Mouse (Mus musculus) midbrain, embryonic 16.5 days (tissue): ENCODE results near the gene Ugt1a6b. TPM values are rescaled to one million over a fixed set of nuclear protein-coding genes. Genes with fewer than 3 reads are reported as not detected.
"Not testable (repeated sequence)": the region's sequence is repeated elsewhere in the genome, so short reads cannot be mapped to it uniquely, and the experiment has no call there.

Source experiments
- ATAC-seq: fragments of 200-750 bp; cut with Nextera tagmentation; 2 replicates; pipeline ENCODE4 v1.8.0; 2017; ENCODE audit warnings: moderate TSS enrichment
- H3K27ac ChIP-seq: fragments of 300-500 bp; sonication (generic); 2 replicates; pipeline ENCODE4 v1.5.1; 2014; ENCODE audit warnings: mild to moderate bottlenecking, low read length, mixed read lengths
- H3K27me3 ChIP-seq: fragments of 300-500 bp; sonication (generic); 2 replicates; pipeline ENCODE4 v1.6.1; 2014; ENCODE audit warnings: low read depth, low read length, mixed read lengths; ENCODE audit not compliant: control insufficient read depth, insufficient read depth
- H3K36me3 ChIP-seq: fragments of 300-500 bp; sonication (generic); 2 replicates; pipeline ENCODE4 v1.6.1; 2014; ENCODE audit warnings: mild to moderate bottlenecking, low read length, moderate library complexity, mixed read lengths; ENCODE audit not compliant: control insufficient read depth, insufficient read depth
- H3K4me1 ChIP-seq: fragments of 300-500 bp; sonication (generic); 2 replicates; pipeline ENCODE4 v1.6.1; 2014; ENCODE audit warnings: mild to moderate bottlenecking, low read length, mixed read lengths; ENCODE audit not compliant: control insufficient read depth, insufficient read depth
- H3K4me2 ChIP-seq: fragments of 300-500 bp; sonication (generic); 2 replicates; pipeline ENCODE4 v1.6.1; 2014; ENCODE audit warnings: mild to moderate bottlenecking, low read length, mixed read lengths
- H3K4me3 ChIP-seq: fragments of 300-500 bp; sonication (generic); 2 replicates; pipeline ENCODE4 v1.5.1; 2014; ENCODE audit warnings: low read depth, mild to moderate bottlenecking, low read length, moderate library complexity, mixed read lengths
- H3K9ac ChIP-seq: fragments of 300-500 bp; sonication (generic); 2 replicates; pipeline ENCODE4 v1.6.1; 2014; ENCODE audit warnings: low read depth, low read length, mixed read lengths
- H3K9me3 ChIP-seq: fragments of 300-500 bp; sonication (generic); replicated peaks from 2 replicates; pipeline ENCODE4 v1.6.1; 2014; ENCODE audit warnings: mild to moderate bottlenecking, low read length, mixed read lengths; ENCODE audit not compliant: control insufficient read depth, poor library complexity, severe bottlenecking
- WGBS: fragments of 180-500 bp; shearing (Covaris S2); extraction: QIAGEN DNeasy Blood & Tissue Kit; methylation state at CpG from one replicate; pipeline ENCODE4 v1.1.7; 2014; 5-methylcytosine and 5-hydroxymethylcytosine counted together
- polyA plus RNA-seq: library from polyadenylated mRNA; unstranded; fragments of >200 nt; fragmentation: Nextera tagmentation; extraction: Ambion mirVana; gene quantifications from 2 replicates; pipeline ENCODE4 v1.2.1, GENCODE M21; 2015

The Ugt1a6b gene
- polyA plus RNA-seq, 1 experiment from 2014 or later, result 0.60 TPM

DNA sequence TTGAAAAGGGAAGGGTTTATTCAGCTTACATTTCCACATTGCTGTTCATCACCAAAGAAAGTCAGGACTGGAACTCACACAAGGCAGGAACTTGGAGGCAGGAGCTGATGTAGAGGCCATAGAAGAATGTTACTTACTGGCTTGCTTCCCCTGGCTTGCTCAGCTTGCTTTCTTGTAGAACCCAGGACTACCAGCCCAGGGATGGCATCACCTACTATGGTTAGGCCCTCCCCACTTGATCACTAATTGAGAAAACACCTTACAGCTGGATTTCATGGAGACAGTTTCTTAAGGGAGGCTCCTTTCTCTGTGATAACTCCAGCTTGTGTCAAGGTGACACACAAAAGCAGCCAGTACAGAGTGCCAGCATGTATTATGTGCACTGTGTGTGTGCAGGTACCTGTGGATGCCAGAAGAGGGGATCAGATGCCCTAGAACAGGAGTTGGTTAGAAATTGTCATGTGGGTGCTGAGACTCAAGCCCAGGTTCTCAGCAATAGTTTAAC lies 120.0 kb downstream of the Ugt1a6b start:
- H3K9ac ChIP-seq, H3K4me1 ChIP-seq, H3K36me3 ChIP-seq, H3K4me2 ChIP-seq, H3K27ac ChIP-seq, H3K4me3 ChIP-seq, H3K27me3 ChIP-seq, ATAC-seq: not testable (repeated sequence)
- H3K9me3 ChIP-seq, result peaks cover 32% of the 10 kb centered on the region

DNA sequence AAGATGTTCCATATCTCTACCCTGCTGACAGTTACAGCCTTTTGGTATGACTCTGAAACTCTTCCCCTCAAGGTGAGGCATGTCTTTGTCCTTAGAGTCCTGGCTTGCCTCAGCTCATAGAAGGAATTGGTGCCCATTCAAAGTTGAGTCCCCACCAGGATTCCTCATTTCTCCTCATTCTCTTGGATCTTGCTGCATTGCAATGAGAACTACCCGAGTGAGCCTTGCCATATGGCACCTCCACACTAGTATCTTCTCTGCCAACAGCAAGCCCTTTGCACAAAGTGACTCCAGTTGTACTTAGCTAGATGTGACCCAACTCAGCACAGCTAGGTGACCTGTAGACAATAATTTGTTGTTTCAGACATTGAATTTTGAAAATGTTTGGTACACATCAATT lies 120.5 kb downstream of the Ugt1a6b start:
- Histone ChIP-seq H3K9ac (no peak overlapping the region), H3K27me3 (no peaks in the 10 kb centered on the region), H3K36me3 (no peaks in the 10 kb centered on the region), H3K4me3 (no peak overlapping the region), H3K4me2 (no peak overlapping the region), H3K9me3 (peaks cover 37% of the 10 kb centered on the region), H3K4me1 (no peaks in the 10 kb centered on the region), H3K27ac (no peak overlapping the region)
- no peak for ATAC-seq
- WGBS, result 48% methylated on average over 1 of the region's 1 CpGs

DNA sequence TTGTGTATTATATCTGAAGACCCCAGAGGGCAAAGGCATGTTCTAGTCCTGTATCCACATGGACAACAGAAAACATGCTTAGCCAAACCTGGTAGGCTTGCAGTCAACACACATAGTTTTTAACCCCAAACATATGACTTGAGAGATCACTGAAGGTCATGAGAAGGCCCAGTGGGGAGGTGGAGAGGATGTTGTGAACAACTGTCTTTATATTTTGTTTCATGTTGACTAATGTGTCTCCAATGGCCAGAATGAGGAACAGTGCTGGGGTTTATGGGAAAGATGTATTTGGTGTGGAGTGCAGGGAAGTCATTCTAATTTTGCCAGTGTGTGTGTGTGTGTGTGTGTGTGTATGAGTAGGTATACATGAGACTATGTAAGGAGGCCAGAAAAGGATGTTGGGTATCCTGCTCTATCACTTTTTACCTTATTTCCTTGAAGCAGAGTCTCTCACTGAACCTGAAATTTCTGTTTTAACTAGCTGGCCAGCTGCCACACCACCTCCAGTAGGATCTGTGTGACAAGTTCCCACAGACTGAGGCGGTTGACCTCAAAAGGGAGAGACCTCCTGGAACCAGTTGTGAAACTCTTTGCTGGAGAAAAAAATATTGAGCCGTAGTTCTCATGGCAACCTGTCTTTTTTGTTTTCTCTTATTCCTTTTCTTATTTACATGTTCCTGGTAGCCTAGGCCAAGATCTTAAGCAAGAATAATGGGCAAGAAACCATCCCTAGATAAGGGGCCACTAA lies 121.2 kb downstream of the Ugt1a6b start:
- Histone ChIP-seq H3K27me3 (no peaks in the 10 kb centered on the region), H3K36me3 (no peaks in the 10 kb centered on the region), H3K4me1 (no peaks in the 10 kb centered on the region), H3K9me3 (peaks cover 43% of the 10 kb centered on the region), H3K4me3 (no peak overlapping the region), H3K9ac (no peak overlapping the region), H3K27ac (no peak overlapping the region), H3K4me2 (no peak overlapping the region)
- WGBS, result 71% methylated on average over 2 of the region's 2 CpGs
- no peak for ATAC-seq

DNA sequence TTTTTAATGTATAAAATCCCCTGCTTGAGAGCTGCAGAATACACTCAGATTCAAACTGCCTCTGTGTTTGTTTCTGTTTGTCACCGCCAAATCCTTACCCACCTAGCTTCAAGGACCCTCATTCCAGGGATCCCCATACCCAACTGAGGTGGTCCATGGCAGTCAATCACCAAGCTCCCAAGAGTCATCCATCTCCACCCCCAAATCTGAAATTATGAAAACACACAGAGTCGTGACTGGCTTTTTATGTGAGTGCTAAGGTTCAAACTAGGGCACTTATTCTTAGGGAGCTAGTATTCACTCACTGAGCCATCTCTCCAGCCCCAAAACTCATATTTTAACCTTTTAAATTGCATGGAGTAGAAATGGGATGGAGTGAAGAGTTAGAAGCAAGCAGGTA lies 122.2 kb downstream of the Ugt1a6b start:
- not testable (repeated sequence) for H3K4me1 ChIP-seq, H3K27me3 ChIP-seq, H3K27ac ChIP-seq, H3K4me2 ChIP-seq, ATAC-seq, H3K4me3 ChIP-seq, H3K36me3 ChIP-seq, H3K9ac ChIP-seq
- H3K9me3 ChIP-seq, result peaks cover 54% of the 10 kb centered on the region
- 37% methylated on average over 2 of the region's 2 CpGs for WGBS

DNA sequence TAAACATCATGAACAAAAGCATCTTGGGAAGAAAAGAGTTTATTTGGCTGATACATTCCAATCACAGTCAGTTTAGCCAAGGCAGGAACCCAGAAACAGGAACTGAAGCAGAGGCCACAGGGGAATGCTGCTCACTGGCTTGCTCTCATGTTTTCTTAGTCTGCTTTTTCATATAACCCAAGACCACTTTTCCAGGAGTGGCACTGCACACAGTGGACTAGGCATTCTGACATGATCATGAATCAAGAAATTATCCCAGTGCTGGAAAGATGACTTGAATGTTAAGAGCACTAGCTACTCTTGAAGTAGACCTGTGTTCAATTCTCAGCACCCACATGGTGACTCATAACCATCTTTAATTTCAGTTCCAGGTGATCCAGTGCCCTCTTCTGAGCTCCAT lies 122.7 kb downstream of the Ugt1a6b start:
- H3K4me1 ChIP-seq, result no peaks in the 10 kb centered on the region
- no peak for ATAC-seq
- H3K9ac ChIP-seq, result no peak overlapping the region
- H3K27me3 ChIP-seq, result no peaks in the 10 kb centered on the region
- H3K4me3 ChIP-seq, result no peak overlapping the region
- no peak overlapping the region for H3K27ac ChIP-seq
- peaks cover 58% of the 10 kb centered on the region for H3K9me3 ChIP-seq
- H3K4me2 ChIP-seq, result no peak overlapping the region
- H3K36me3 ChIP-seq, result no peaks in the 10 kb centered on the region

DNA sequence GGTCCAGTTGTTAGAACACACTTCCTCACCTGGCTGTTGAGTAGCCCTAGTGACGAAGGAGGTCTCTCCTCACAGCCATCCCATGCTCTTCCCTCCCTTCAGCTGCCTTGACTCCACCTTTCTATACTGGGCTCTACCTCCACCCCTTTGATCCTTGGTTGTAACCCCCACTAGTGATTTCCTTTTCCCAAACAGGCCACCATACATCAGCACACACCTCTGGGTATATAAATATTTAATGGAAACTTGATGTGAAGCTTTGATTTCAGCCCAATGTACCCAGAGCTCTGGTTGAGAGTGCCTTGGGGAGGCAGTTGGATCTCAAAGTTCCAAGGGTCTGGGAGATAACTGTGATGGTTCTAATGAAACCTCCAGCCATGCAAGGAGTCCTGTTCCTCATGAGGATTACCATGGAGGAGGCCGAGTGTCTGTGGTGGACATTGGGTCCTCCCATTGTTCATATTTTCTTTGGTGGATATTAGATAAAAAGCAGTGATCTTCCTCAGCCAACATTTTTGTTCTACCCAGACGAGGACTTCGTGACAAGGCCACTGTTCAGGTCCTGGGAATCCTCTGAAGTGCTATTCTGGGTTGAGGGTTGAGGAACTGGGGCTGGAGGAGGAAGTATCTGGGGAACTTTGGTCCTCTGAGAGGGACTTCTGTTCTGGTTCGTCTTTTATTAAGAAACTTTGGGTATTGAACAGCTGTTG lies 123.8 kb downstream of the Ugt1a6b start, which contains the start of gene Mroh2a:
Gene Mroh2a, plus strand, starts transcription at position 317 of the 710 bp plus-strand sequence.
- ATAC-seq, result no peak
- H3K9ac ChIP-seq, result no peak within 1 kb of the TSS
- H3K36me3 ChIP-seq, result no peaks in the 10 kb centered on the region
- no peak within 1 kb of the TSS for H3K4me3 ChIP-seq
- H3K4me1 ChIP-seq, result no peaks in the 10 kb centered on the region
- H3K4me2 ChIP-seq, result no peak within 1 kb of the TSS
- WGBS, result 55% methylated on average over 5 of the region's 5 CpGs
- peaks cover 69% of the 10 kb centered on the region for H3K9me3 ChIP-seq
- no peaks in the 10 kb centered on the region for H3K27me3 ChIP-seq
- H3K27ac ChIP-seq, result no peak within 1 kb of the TSS

DNA sequence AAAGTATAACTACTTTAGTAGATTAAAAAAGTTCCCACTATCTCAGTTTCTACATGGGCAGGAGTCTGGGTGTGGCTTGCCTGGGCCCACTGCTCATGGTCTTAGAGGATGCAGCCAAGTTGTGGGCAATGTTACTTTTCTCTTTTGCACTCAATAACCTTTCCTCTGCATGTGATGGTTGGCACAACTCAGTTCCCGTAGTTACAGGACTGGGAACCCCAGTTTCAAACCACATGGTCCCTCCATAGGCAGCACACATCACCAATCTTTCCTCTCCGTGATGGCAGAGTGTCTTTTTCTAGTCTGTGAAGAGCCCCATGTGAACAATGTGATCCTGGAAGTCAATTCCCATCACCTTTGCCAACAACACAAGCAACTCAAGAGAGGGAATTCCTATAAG lies 124.4 kb downstream of the Ugt1a6b start:
- H3K4me1 ChIP-seq, result no peaks in the 10 kb centered on the region
- no peaks in the 10 kb centered on the region for H3K36me3 ChIP-seq
- no peak overlapping the region for H3K4me2 ChIP-seq
- H3K4me3 ChIP-seq, result no peak overlapping the region
- H3K27ac ChIP-seq, result no peak overlapping the region
- H3K9me3 ChIP-seq, result peaks cover 72% of the 10 kb centered on the region
- no peaks in the 10 kb centered on the region for H3K27me3 ChIP-seq
- no peak for ATAC-seq
- WGBS, result 63% methylated on average over 2 of the region's 2 CpGs
- no peak overlapping the region for H3K9ac ChIP-seq

DNA sequence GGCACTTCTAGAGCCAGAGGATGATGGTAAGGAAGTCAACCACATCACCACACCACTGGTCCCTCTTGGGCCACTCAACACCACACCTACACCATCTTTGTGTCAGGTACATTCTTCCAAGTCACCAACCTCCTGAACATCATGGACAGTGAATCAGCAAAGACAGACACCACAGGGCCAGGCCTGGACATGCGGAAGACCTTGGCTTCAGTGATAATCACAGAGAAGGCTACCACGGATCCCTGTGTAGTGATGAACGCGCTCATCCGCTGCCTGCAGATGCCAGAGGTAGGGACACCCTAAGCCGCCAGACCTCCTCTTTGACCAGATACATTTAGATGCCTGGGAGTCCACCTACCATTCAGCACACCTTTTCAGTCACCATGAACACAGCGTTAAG lies 125.1 kb downstream of the Ugt1a6b start:
- H3K4me3 ChIP-seq, result no peak overlapping the region
- H3K27ac ChIP-seq, result no peak overlapping the region
- no peak overlapping the region for H3K4me2 ChIP-seq
- no peak for ATAC-seq
- peaks cover 79% of the 10 kb centered on the region for H3K9me3 ChIP-seq
- no peaks in the 10 kb centered on the region for H3K4me1 ChIP-seq
- H3K27me3 ChIP-seq, result no peaks in the 10 kb centered on the region
- H3K36me3 ChIP-seq, result no peaks in the 10 kb centered on the region
- no peak overlapping the region for H3K9ac ChIP-seq
- whole genome bisulfite sequencing, result 70% methylated on average over 7 of the region's 7 CpGs

DNA sequence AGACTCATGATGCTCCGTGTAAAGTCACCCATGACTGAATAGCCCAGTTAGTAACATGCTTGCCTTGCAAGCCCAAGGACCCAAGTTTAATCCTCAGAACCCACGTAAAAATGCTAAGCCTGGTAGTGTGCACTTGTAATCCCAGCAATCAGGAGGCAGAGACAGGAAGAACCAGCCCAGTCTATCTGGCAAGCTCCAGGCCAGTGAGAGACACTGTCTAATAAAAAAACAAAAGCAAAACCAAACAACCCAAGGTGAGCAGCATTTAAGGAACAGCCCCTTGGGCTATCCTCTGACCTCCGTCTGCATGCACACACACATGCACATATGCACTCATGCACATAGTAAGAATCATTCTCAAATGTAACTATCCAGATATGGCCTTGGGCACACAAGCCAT lies 126.5 kb downstream of the Ugt1a6b start:
- Histone ChIP-seq H3K4me2 (no peak overlapping the region), H3K36me3 (no peaks in the 10 kb centered on the region), H3K4me1 (no peaks in the 10 kb centered on the region), H3K9me3 (peaks cover 93% of the 10 kb centered on the region), H3K9ac (no peak overlapping the region), H3K27me3 (no peaks in the 10 kb centered on the region), H3K4me3 (no peak overlapping the region), H3K27ac (no peak overlapping the region)
- no peak for ATAC-seq
- 81% methylated on average over 3 of the region's 3 CpGs for WGBS
